Mouse (Mus musculus) activated CD4-positive, CD25-positive, alpha-beta regulatory T cell, adult 4 months (primary cell): ENCODE data around the gene Hscb. TPM values are rescaled to one million over a fixed set of nuclear protein-coding genes. Genes with fewer than 3 reads are reported as not detected.

Experiments used
- ATAC-seq: one replicate; pipeline ENCODE4 v1.8.0; 2017
- polyA plus RNA-seq, 2 experiments: library from polyadenylated mRNA; unstranded; fragments of 100-300 nt; shearing (Covaris generic); gene quantifications; one replicate each; pipeline ENCODE4 v1.2.1; 2017

Hscb gene
- polyA plus RNA-seq, 2 experiments from 2014 or later: 54.5 to 54.9 TPM

GRCm38 (mm10) chr5:110831036-110831720, 8.4 kb downstream of the Hscb start:
- no peak for ATAC-seq

DNA sequence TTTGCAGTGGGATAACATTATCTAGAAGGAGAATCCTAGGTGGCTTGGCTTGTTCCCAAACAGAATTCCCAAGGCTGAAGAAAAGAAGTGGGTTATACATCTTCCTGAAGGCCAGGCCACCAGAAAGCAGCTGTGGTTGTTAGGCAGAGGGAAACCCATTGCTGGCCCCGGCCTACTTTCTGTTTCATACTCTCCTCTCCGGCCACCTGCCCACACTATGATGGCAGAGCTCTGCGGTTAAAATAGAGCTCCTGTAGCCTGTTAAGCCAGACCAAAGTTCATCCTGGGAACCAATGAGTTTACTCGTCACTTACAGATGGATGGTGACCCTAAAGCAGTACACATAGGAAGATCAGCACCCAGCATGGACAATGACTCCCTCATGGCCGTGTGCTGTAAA, 12.0 kb downstream of the Hscb start:
- ATAC-seq: no peak

- no peak for ATAC-seq
Measured at GRCm38 (mm10) chr5:110826781-110827495, 12.6 kb downstream of the Hscb start.

DNA sequence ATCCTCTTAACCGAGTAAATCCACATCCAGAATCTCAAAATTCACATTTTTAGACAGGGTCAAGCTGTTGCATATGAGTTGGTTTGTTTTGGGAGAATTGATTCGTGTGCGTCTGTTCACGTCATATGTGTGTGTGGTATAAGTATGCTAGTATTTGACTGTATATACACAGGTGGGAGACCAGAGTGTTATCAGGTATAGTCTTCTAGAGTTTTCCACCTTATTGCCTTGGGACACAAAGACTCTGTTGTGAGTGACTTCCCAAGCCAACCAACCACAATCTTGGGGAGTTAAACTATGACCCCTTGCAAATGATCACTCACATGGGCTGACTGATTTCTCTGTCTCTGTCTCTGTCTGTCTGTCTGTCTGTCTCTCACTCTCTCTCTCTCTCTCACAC, 15.2 kb downstream of the Hscb start:
- ATAC-seq: no peak

DNA sequence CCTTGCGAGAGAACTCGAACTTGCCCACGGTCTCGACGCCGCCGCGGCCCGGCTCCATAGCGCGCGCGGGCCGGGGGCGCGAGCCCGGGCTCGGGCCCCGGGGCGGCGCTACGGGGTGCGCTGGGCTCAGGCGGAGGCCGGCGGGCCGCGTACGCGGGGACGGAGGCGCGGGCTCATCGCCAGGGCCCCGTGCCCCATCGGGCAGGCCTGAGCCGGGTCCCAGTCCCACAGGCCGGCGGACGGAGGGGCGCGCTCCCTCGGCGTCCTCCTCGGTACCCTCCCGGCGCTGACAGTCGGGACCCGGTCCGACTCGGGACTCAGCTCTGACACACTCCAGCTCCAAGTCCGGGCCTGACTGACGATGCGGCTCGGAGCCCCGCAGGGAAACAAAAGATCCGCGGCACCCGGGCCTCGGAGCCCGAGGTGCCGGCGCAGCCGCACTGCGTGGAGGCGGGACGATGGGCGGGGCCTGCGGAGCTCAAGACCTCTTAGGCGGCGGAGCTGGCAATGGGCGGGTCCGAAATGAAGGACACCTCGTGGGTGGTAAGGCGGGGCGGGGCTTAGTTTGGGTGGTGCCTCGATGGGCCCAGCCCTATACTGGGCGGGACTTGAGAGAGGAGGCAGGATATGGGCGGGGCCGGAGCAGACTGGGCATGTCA, 29.8 kb downstream of the Hscb start, which contains the start of gene Ulk1:
Gene Ulk1 (minus strand): TSS at position 431 of the 659 bp plus-strand sequence.
- peak; percentile 86 for ATAC-seq

DNA sequence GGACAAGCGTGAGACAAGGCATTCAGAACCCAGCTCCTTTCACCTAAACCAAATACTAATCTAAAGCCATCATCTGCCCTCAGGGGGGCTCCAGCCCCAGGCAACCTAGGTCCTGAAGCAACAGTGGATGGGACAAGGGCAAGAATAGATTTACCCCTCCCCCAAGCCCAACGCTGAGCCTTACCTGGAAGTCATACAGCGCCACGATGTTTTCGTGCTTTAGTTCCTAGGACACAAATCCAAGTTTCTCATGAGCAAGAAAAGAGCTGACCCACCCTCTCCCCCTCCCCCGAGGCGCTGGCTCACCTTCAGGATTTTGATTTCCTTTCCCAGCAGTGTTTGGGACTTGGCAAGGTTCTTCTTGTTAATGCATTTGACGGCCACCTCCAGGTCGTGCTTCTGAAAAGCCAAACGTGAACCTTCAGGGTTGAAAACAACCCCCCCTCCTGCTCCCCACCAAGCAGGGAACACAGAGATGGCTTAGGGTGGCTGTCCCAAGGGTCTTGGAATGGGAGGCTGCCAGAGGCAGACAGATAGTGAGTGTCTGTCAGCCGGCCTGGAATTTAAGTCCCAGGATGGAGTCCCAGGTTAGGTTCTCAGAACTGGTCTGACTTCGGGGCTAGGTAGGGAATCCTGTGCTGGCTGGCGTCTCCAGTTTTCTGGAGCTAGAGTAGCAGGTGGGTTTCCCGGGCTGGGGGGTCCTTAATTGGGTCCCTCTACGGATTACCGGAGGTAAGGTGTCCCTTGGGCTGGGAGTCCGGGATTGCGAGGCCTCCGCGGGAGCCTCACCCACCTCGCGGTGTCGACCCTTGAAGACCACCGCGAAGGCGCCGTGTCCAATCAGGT, 30.5 kb downstream of the Hscb start:
- ATAC-seq: no peak

DNA sequence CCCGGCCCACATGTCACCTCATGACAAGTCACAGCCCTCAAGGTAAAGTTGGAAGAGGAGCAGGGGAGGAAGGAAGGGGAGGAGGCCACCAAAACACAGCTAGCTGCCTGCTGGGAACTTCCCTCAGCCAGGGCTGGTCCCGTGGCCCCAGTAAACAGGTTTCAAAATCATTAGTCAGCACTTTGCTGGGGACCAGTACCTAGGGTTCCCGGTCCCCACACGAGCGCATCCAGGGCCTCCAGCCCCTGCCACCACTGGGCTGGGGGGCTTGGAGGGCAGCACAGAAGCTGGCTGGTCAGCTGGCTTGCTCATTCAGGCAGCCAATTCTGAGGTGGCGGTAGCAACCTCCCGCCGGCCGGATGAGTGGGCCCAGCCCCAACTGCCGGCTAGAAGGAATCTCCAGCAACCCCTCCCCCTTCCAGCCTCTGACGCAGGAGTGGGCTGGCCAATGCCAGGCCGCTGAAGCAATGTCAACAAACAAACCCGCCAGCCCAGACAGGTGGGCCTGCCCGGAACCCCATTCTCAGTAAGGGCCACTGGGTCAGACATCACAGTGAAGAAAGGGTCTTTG, 31.4 kb downstream of the Hscb start:
- peak; percentile 60 for ATAC-seq

GRCm38 (mm10) chr5:110807453-110807852, 32.1 kb downstream of the Hscb start:
- no peak for ATAC-seq

DNA sequence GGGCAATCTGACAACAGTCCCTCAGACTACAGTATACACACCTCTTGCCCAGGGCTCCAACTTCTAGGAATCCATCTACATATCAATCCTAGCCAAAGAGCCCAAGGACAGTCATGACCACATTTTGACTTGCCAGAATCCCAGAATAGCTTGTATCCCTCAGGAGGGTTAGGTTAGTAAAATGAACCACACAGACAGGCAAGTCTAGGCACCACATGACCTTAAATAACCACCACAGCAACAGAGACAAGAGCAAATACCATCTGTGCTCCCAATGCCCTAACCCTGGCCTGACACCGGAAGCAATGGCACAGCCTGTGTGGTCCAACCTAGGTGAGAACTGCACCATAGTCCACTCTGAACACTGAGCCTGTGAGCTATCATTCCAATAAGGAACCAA, 32.9 kb downstream of the Hscb start:
- no peak for ATAC-seq

DNA sequence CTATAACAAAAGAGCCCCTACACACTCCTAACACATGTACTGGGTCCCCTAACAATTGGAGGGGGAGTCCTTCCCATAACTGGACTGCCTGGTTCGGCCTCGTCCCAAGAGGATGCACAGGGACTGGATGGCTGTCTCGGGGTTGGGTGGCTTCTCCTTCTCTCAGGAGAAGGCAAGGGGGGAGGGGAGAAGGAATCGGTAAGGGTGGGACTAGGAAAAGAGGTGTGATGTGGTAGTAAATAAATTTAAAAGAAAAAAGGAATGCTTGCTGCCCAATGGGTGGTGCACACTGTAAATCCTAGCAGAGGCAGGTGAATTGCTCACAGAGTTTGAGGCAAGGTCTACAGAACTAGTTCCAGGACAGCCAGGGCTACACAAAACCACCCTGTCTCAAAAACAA, 33.4 kb downstream of the Hscb start:
- no peak for ATAC-seq

- ATAC-seq: no peak
Measured at GRCm38 (mm10) chr5:110804012-110804743, 35.4 kb downstream of the Hscb start.

DNA sequence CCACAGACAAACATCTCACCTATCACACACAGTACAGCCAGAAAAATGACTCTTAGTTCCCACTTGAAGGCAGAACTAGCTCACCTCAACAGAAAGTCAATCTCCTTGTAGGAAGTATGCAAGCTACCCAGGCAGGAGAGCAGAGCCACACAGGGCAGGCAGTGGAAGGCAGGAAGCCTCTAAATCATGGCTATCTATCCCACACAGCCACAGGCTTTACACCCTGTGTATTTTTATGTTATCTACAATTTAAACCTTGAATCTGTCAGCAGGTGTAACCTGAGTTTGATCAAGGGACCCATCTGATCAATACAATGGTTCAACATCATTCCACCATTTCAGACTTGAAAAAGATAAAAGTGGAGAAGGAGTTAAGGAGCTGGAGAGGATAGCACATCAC, 36.8 kb downstream of the Hscb start:
- no peak for ATAC-seq

- no peak for ATAC-seq
Measured at GRCm38 (mm10) chr5:110802186-110802585, 37.4 kb downstream of the Hscb start.

- ATAC-seq: no peak
Measured at GRCm38 (mm10) chr5:110801036-110801624, 38.4 kb downstream of the Hscb start.

GRCm38 (mm10) chr5:110797696-110798095, 41.9 kb downstream of the Hscb start:
- no peak for ATAC-seq

- ATAC-seq: no peak
Measured at GRCm38 (mm10) chr5:110794363-110794762, 45.2 kb downstream of the Hscb start.

DNA sequence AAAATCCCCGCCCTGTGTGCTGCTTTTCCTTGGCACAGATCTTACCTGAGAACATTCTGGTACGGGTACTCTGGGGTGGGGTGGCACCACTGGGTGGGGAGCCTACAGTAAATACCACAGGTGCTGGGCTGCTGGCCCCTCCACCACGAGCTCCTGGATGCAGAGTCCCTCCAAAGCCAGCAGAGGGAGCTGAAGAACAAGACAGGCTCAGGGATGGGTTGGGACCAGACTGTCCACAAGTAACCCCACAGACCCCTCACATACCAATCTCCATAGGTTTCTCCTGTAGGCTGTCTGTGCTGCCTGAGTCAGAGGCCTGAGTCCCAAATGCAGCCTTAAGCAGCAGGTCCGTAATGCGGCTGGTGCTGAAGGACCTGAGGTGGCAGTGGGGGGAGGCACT, 50.9 kb downstream of the Hscb start:
- ATAC-seq: peak; percentile 76

DNA sequence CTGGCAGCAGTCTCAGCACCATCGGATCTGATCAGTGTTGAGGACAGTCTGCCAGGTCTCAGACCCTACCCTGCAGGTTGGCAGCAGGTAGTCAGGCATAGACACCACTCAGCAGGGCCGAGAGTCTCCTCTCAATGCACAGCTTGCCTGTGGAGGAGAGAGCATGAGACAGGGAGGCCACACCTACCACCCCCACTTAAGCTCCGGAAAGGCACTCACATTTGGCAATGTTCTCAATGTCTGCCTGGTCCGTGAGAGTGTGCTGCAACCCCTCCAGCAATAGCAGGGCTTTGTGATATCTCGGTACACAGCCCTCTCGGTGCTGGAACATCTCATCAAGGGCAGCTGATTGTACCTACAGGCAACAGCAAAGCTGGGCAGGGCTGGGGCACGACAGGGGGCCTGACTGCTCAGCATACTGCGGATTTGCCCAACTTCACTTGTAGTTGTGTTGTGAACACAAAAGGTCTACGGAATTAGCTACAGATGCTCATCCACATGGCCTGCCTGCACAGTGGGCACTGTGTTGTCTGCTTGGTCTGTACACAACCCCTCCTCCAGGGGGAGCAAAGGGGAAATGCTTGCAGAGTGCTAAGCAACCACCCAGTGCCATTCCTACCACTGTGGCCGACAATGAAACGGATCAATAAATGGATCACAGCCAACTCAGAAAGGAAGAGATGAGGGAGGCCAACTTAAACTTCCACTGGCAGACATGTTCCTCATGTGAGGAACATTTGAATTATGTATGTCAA, 53.3 kb downstream of the Hscb start:
- ATAC-seq: no peak

DNA sequence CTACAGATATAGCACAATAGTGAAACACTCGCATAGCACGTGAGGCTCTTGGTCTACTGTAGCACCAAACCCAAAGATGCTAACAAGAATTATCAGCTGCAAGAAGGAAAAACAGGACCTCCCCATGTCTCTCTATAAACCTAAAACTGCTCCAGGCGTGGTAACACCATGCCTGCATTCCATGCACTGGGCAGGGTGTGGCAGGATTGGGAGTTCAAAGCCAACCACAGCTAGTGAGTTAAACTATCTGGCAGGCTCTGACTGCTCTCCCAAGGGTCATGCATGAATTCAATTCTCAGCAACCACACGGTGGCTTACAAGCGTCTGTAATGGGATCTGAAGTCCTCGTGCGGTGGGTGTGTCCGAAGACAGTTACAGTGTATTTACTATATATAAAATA, 56.4 kb downstream of the Hscb start:
- ATAC-seq: no peak

DNA sequence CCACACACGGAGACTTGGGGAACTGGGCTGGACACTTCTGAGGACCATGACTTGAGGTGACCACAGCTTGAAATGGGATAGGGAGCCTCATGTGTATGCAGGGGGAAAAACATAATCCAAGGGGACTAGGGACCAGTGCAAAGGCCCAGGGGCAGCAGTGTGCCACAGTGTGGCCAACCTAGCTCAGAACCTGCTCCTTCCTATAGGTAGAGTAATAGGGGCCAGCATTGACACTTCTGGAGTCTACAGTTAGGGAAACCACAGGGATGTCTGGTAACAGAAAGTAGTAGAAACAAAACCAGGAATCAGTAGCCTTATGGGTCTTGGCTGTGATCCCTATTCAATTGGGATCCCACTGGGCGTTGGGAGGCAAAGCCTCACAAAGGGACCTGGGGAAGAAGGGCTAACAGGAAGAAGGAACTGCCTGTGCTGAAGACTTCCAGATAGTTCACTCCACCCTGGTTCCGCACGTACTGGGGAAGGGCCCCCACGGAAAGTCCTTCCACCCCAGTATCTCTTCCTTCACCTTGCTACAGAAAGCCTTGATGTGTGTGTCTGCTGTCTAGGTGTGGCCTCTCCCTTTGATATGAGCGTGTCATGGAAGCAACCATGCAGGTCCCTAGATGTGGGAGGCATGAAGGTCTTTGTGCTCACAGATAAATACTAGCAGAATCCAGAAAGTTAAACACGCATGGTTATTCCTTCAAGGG, 57.9 kb downstream of the Hscb start:
- ATAC-seq: no peak
